Mouse (Mus musculus): ENCODE measurements around the gene Farp1. TPM values are rescaled to one million over a fixed set of nuclear protein-coding genes. Genes with fewer than 3 reads are reported as not detected.
A peak's percentile ranks its signal among the peaks of the same experiment; 100 is the strongest.

The Farp1 gene
- polyA plus RNA-seq, 1 experiment = 44.4 TPM

GRCm38 (mm10) chr14:121256896-121257295, 221.9 kb downstream of the Farp1 start:
- no peak for DNase-seq
- Histone ChIP-seq H3K27me3 (ENCODE audit: control insufficient read depth, insufficient read depth, low read length) (no peaks in the 10 kb centered on the region), H3K27ac (ENCODE audit: insufficient read depth, low read length) (no peak overlapping the region), H3K4me3 (replicated peaks; ENCODE audit: insufficient read depth, low read depth, low read length) (no peak overlapping the region), H3K4me1 (ENCODE audit: control insufficient read depth, insufficient read depth, low read length) (no peaks in the 10 kb centered on the region)
- WGBS = 91% methylated on average over 7 of the region's 7 CpGs
- TF ChIP-seq POLR2A (IDR thresholded peaks at IDR 0.05; ENCODE audit: borderline replicate concordance, insufficient read depth, low read length) = no peak
- no peak for TF ChIP-seq CTCF (IDR thresholded peaks at IDR 0.05; ENCODE audit: borderline replicate concordance, insufficient read depth, low read depth, low read length)

- Histone ChIP-seq H3K4me1 (ENCODE audit: control insufficient read depth, insufficient read depth, low read length) (0 out of 2 replicates have a peak, but pooled peaks cover 6% of the 10 kb centered on the region), H3K27ac (ENCODE audit: insufficient read depth, low read length) (no peak overlapping the region), H3K27me3 (ENCODE audit: control insufficient read depth, insufficient read depth, low read length) (no peaks in the 10 kb centered on the region), H3K4me3 (replicated peaks; ENCODE audit: insufficient read depth, low read depth, low read length) (no peak overlapping the region)
- DNase-seq = no peak
- TF ChIP-seq POLR2A (IDR thresholded peaks at IDR 0.05; ENCODE audit: borderline replicate concordance, insufficient read depth, low read length) = no peak
- TF ChIP-seq CTCF (IDR thresholded peaks at IDR 0.05; ENCODE audit: borderline replicate concordance, insufficient read depth, low read depth, low read length) = no peak
- WGBS = 56% methylated on average over 11 of the region's 11 CpGs
Measured at GRCm38 (mm10) chr14:121259332-121259731, 224.3 kb downstream of the Farp1 start.

GRCm38 (mm10) chr14:121259789-121260188, 224.8 kb downstream of the Farp1 start:
- no peaks in the 10 kb centered on the region for H3K27me3 ChIP-seq (ENCODE audit: control insufficient read depth, insufficient read depth, low read length)
- peak in 1 of 2 experiments; percentile 37 for DNase-seq
- TF ChIP-seq CTCF (IDR thresholded peaks at IDR 0.05; ENCODE audit: borderline replicate concordance, insufficient read depth, low read depth, low read length) (peak; percentile 67), POLR2A (IDR thresholded peaks at IDR 0.05; ENCODE audit: borderline replicate concordance, insufficient read depth, low read length) (no peak)
- WGBS = 46% methylated on average over 7 of the region's 7 CpGs
- H3K4me3 ChIP-seq (replicated peaks; ENCODE audit: insufficient read depth, low read depth, low read length) = no peak overlapping the region
- H3K4me1 ChIP-seq (ENCODE audit: control insufficient read depth, insufficient read depth, low read length) = peaks cover 6% of the 10 kb centered on the region; the same call in 1 of the 2 replicates
- no peak overlapping the region for H3K27ac ChIP-seq (ENCODE audit: insufficient read depth, low read length)

GRCm38 (mm10) chr14:121261229-121261879, 226.4 kb downstream of the Farp1 start:
- Histone ChIP-seq H3K4me1 (ENCODE audit: control insufficient read depth, insufficient read depth, low read length) (peaks cover 6% of the 10 kb centered on the region; the same call in 1 of the 2 replicates), H3K27me3 (ENCODE audit: control insufficient read depth, insufficient read depth, low read length) (no peaks in the 10 kb centered on the region), H3K4me3 (replicated peaks; ENCODE audit: insufficient read depth, low read depth, low read length) (no peak overlapping the region), H3K27ac (ENCODE audit: insufficient read depth, low read length) (no peak overlapping the region)
- TF ChIP-seq POLR2A (IDR thresholded peaks at IDR 0.05; ENCODE audit: borderline replicate concordance, insufficient read depth, low read length) (no peak), CTCF (IDR thresholded peaks at IDR 0.05; ENCODE audit: borderline replicate concordance, insufficient read depth, low read depth, low read length) (no peak)
- 61% methylated on average over 5 of the region's 5 CpGs for WGBS
- DNase-seq = no peak

GRCm38 (mm10) chr14:121262606-121263005, 227.6 kb downstream of the Farp1 start:
- H3K27me3 ChIP-seq (ENCODE audit: control insufficient read depth, insufficient read depth, low read length) = no peaks in the 10 kb centered on the region
- no peak for DNase-seq
- TF ChIP-seq CTCF (IDR thresholded peaks at IDR 0.05; ENCODE audit: borderline replicate concordance, insufficient read depth, low read depth, low read length) (no peak), POLR2A (IDR thresholded peaks at IDR 0.05; ENCODE audit: borderline replicate concordance, insufficient read depth, low read length) (no peak)
- H3K4me3 ChIP-seq (replicated peaks; ENCODE audit: insufficient read depth, low read depth, low read length) = no peak overlapping the region
- 86% methylated on average over 4 of the region's 4 CpGs for WGBS
- peaks cover 6% of the 10 kb centered on the region; the same call in 1 of the 2 replicates for H3K4me1 ChIP-seq (ENCODE audit: control insufficient read depth, insufficient read depth, low read length)
- H3K27ac ChIP-seq (ENCODE audit: insufficient read depth, low read length) = no peak overlapping the region

GRCm38 (mm10) chr14:121263912-121264311, 228.9 kb downstream of the Farp1 start:
- Histone ChIP-seq H3K27me3 (ENCODE audit: control insufficient read depth, insufficient read depth, low read length) (no peaks in the 10 kb centered on the region), H3K4me1 (ENCODE audit: control insufficient read depth, insufficient read depth, low read length) (peaks cover 6% of the 10 kb centered on the region; the same call in 1 of the 2 replicates), H3K4me3 (replicated peaks; ENCODE audit: insufficient read depth, low read depth, low read length) (no peak overlapping the region), H3K27ac (ENCODE audit: insufficient read depth, low read length) (no peak overlapping the region)
- 60% methylated on average over 2 of the region's 2 CpGs for WGBS
- DNase-seq = no peak
- TF ChIP-seq CTCF (IDR thresholded peaks at IDR 0.05; ENCODE audit: borderline replicate concordance, insufficient read depth, low read depth, low read length) (no peak), POLR2A (IDR thresholded peaks at IDR 0.05; ENCODE audit: borderline replicate concordance, insufficient read depth, low read length) (no peak)

GRCm38 (mm10) chr14:121264453-121264852, 229.5 kb downstream of the Farp1 start:
- Histone ChIP-seq H3K4me3 (replicated peaks; ENCODE audit: insufficient read depth, low read depth, low read length) (no peak overlapping the region), H3K4me1 (ENCODE audit: control insufficient read depth, insufficient read depth, low read length) (peaks cover 6% of the 10 kb centered on the region; the same call in 1 of the 2 replicates), H3K27ac (ENCODE audit: insufficient read depth, low read length) (no peak overlapping the region), H3K27me3 (ENCODE audit: control insufficient read depth, insufficient read depth, low read length) (no peaks in the 10 kb centered on the region)
- WGBS = 63% methylated on average over 6 of the region's 6 CpGs
- no peak for TF ChIP-seq POLR2A (IDR thresholded peaks at IDR 0.05; ENCODE audit: borderline replicate concordance, insufficient read depth, low read length)
- TF ChIP-seq CTCF (IDR thresholded peaks at IDR 0.05; ENCODE audit: borderline replicate concordance, insufficient read depth, low read depth, low read length) = no peak
- no peak for DNase-seq

GRCm38 (mm10) chr14:121267801-121268200, 232.8 kb downstream of the Farp1 start:
- H3K4me1 ChIP-seq (ENCODE audit: control insufficient read depth, insufficient read depth, low read length) = peaks cover 6% of the 10 kb centered on the region; the same call in 1 of the 2 replicates
- H3K4me3 ChIP-seq (replicated peaks; ENCODE audit: insufficient read depth, low read depth, low read length) = no peak overlapping the region
- DNase-seq = no peak
- no peaks in the 10 kb centered on the region for H3K27me3 ChIP-seq (ENCODE audit: control insufficient read depth, insufficient read depth, low read length)
- TF ChIP-seq POLR2A (IDR thresholded peaks at IDR 0.05; ENCODE audit: borderline replicate concordance, insufficient read depth, low read length) (no peak), CTCF (IDR thresholded peaks at IDR 0.05; ENCODE audit: borderline replicate concordance, insufficient read depth, low read depth, low read length) (no peak)
- WGBS = 89% methylated on average over 8 of the region's 8 CpGs
- no peak overlapping the region for H3K27ac ChIP-seq (ENCODE audit: insufficient read depth, low read length)
